Mouse (Mus musculus) layer of hippocampus, adult 2 months (tissue): Measurements from ENCODE around the gene Pafah1b1. TPM values are rescaled to one million over a fixed set of nuclear protein-coding genes. Genes with fewer than 3 reads are reported as not detected.

ENCODE experiments used
- DNase-seq, 2 experiments: peaks; one replicate each; pipeline ENCODE4 v3.0.0; 2022; ENCODE audit warnings: low spot score in 2 of 2
- H3K27ac ChIP-seq: fragments of 200-600 bp; 2 replicates; pipeline ENCODE4 v1.8.1; 2022
- H3K4me3 ChIP-seq: fragments of 200-600 bp; 2 replicates; pipeline ENCODE4 v1.8.1; 2022; ENCODE audit warnings: mild to moderate bottlenecking
- CTCF ChIP-seq: fragments of 200-600 bp; conservative IDR thresholded peaks from 2 replicates; pipeline ENCODE4 v1.8.1; 2022; ENCODE audit warnings: antibody characterized with exemption, mild to moderate bottlenecking, moderate library complexity
- total RNA-seq, 2 experiments: library from RNA; stranded (reverse); gene quantifications; 2 replicates each; pipeline ENCODE4 v1.2.3; 2021

The Pafah1b1 gene
- total RNA-seq, 2 experiments from 2014 or later: 360 to 384 TPM

DNA sequence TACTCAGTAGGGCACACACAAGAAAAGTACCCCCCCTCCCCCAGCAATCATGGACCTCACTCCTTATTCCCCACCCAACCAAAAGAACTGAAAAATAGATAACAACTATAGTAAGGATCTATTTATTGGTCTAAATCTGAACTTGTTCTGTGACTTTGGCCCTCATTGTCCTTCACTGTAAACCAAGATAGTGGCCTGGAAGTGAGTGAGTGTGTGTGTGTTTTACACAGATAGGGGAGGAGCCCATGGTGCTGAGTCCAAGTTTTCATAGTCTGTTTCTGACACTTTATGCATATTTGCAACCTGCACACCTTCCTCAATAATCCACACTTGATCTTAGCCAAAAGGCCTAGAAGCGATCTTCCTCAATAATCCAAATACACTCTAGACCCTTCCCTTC, 75.8 kb downstream of the Pafah1b1 start:
- H3K4me3 ChIP-seq: peak overlapping the region; percentile 77
- no peak for DNase-seq

DNA sequence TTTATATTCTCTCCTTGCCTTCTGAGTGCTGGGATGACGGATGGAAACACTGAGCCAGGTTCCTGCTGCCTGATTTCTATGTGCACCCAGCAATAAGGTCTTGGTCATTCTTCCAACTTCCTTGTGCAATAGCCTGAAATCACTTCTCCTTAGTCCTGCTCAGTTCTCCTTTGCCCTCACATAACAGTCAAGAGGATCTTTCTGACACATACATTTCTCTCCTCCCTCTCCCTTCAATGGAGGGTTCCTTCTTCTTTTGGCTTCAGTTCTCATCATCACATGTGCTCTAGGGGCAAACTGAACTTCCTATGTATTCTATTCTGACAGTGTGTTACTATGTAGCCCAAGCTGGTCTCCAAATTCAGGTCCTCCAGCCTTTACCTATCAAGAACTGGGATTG, 76.5 kb downstream of the Pafah1b1 start:
- H3K27ac ChIP-seq: peak overlapping the region; percentile 90; the same call in 1 of the 2 replicates
- H3K4me3 ChIP-seq: no peak overlapping the region
- TF ChIP-seq CTCF: no peak
- no peak for DNase-seq

More for the DNA sequence above, 75.8 kb downstream of the Pafah1b1 start:
- no peak for TF ChIP-seq CTCF
- peak overlapping the region; percentile 90 for H3K27ac ChIP-seq

DNA sequence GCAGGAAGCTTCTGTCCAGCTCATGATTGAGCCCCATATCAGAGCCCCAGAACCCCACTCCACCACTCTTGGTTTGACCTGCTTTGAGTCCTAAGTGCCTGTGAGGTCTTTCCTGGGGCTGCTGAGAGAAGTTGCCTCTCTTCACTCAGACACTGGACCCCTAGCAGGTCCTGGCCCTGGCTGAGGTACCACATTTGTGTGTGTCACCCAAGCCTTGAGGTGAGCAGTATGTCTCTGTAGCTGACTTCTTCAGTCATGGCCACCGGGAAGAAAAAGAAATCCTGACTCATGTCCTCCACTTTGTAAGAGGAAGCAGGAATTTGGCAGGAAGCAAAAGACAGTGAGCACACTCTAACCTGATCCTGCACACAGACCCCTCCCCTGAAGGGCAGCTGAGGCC, 84.8 kb downstream of the Pafah1b1 start:
- TF ChIP-seq CTCF: no peak
- Histone ChIP-seq H3K27ac (no peak overlapping the region), H3K4me3 (no peak overlapping the region)
- DNase-seq: no peak

DNA sequence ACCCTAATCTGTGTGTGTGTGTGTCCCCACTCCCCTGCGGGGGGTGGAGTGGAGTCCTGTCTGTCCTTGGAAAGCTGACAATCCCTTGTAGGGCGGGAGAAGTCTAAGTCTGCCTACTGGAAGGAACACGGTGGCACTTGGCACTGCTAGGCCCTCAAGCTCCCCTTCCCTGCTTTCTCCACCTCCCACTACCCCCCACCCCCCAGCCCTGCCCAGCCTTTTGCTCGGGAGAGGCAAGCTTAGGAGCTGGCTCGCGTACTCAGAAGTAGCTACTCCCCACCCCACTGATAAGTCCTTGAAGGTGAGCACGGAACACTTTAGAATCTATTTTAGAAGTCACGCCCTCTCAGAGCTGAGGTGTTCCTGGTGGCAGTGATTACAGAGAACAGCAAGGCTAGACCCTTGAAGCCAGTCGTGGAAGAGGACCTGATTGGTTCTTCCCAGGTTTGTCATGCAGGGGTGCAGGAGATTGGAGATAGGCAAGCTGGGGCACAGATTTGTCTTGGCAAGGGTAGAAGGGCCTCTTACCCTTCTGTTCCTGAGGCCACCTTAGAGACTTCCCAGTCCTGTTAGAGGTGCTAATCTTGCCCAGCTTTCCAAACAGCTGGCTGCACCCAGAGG, 85.6 kb downstream of the Pafah1b1 start:
- DNase-seq: no peak
- Histone ChIP-seq H3K27ac (peak overlapping the region; percentile 91), H3K4me3 (peak overlapping the region; percentile 66)
- TF ChIP-seq CTCF: no peak

DNA sequence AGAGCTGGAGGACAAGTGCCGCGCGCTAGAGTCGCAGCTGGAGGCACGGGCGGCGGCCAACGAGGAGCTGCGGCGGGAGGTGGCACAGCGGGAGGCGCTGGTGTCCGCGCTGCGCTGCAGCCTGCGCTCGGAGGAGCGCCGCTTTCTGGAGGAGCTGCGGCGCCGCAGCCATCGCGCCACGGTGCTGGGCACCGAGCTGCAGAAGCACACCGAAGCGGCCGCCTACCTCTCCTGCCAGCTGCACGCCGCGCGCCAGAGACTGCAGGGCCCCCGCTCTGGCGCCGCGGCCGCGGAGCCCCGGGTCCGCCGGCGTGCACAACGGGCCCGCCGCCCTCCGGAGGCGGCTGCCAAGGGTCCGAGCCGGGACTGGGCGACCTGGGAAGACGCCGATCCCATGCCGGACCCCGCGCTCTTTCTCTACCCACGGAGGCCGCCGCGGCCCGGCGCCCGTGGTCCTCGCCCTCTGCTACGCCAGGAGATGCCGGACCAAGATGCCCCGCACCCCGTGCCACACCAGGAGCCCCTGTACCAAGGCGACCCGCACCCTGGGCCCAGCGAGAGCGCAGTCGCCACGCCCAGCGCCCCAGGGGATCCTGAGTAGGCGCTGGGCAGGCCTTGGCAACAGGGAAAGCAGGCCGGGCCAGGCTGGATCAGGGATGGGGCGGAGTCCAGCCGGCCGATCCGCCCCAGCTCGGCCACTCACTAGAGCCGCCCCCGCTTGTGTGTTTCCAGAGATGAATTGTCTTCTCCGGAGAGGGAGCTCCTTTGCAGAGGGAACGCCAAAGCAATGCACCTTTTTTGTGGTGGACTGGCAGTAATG, 86.3 kb downstream of the Pafah1b1 start:
- H3K27ac ChIP-seq: peak overlapping the region; percentile 91
- peak; percentile 68 for TF ChIP-seq CTCF
- peak overlapping the region; percentile 66 for H3K4me3 ChIP-seq
- DNase-seq: peak; percentile 60 to 69

DNA sequence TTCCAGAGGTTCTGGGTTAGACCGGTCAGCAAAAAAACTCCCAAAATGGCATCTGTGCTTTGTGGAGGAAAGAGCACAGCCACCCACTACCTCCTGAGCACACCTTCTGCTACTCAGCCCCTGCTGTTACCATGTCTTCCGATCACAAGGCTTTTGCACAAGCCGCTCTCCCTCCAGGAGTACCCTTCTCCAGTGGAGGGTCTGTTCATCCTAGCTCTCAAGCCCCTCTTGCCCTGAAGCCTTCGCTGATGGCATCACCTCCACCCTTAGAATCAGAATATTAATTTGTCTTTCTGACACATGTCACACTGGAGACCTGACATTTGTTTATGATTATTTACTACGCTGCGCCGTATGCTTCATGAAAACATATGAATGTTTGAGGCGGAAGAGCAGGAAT, 87.0 kb downstream of the Pafah1b1 start:
- TF ChIP-seq CTCF: no peak
- DNase-seq: no peak

DNA sequence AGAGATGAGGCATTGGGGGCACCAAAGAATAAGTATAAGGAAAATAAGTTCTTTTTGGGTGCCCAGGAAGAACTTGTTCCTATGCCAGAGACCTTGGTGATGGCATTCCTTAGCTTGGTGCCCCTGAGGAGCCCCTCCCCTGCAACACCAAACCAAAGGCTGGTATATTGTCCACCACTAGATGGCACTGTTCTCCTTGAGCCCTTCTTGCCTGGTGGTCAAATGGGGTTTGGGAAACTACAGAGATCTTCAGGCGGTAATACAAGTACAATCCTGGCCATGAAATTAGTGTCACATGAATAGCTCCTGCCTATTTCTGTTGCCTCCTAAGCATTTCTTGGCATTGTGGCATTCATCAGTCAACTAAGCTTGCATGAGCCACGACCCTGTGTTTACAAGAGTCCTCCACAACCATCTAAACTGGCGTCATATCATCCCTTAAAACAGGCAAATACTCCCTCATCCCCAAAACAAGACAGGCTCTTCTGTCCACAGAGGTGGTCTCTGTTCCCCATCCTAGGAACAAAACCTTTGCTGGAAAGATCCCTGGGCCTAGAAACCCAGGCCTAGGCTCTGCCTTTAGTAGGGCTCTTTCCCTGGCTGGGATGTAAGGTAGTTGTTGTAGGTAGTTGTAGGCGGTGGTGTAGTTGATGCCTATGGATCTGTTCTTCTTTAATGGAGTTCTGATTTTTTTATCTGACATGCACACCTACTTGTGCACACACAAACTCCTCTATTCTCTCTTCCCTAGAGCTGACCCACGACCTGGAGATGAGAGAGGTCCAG, 89.8 kb downstream of the Pafah1b1 start:
- peak in 1 of 2 experiments; percentile 79 for DNase-seq
- TF ChIP-seq CTCF: peak; percentile 90
- Histone ChIP-seq H3K27ac (no peak overlapping the region), H3K4me3 (no peak overlapping the region)

More for the DNA sequence above, 87.0 kb downstream of the Pafah1b1 start:
- Histone ChIP-seq H3K4me3 (peak overlapping the region; percentile 66), H3K27ac (peak overlapping the region; percentile 91)

DNA sequence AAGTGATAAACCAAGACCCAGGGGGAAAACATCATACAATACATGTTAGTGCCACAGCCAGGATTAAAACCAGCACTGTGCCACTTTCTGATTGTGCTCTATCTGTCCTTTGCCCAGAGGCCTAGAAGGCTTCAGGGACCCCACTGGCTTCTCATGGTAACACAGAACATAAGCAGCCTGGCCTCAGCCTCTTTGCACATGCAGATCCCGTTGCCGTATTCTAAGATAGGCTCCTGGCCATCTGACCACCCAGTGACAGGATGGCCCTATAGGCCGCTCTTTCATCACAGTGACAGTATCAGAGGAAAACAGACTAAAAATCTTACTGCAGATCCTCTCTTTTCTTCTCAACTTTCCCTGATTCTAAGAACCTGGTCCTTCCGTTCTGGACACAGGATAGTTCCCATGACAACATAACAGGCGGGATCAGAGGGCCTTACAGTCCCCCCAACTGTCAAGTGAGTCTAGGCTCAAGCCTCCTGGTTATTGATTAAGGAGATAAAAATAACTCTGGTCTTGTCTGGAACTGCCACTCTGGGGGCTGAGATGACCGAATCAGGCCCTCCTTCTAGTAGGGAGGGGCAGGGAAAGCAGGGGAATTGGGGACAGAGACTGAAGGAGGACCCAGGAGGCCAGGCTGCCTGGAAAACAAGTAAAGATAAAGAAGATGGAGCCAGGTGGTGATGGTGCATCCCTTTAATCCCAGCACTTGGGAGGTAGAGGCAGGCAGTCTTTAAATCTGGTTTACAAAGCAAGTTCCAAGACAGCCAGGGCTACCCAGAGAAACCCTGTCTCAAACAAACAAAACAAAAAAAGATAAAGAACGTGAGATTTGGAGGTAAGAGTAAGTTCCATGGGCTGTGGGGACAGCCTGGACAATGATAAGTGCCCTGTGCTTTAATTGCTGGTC, 92.3 kb downstream of the Pafah1b1 start:
- DNase-seq: no peak
- Histone ChIP-seq H3K27ac (no peak overlapping the region), H3K4me3 (no peak overlapping the region)
- no peak for TF ChIP-seq CTCF

DNA sequence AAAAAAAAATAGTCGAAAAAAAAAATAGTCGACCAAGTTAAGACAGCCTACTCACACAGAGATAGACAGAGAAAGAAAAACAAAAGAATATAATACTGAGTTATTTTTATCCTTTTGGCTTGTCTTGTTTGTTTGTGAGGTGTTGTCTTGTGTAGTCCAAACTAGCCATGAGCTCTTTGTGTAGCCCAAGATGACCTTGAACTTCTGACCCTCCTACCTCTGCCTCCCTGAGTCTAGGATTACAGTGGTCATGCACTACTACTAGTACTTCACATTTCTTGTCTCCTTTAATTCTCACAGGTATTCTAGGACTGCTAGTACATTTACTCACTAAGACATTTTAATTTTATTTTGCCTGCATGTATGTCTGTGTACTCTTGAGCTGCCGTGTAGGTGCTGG, 97.0 kb downstream of the Pafah1b1 start:
- no peak for DNase-seq
- no peak for TF ChIP-seq CTCF
- H3K27ac ChIP-seq: no peak overlapping the region
- no peak overlapping the region for H3K4me3 ChIP-seq

DNA sequence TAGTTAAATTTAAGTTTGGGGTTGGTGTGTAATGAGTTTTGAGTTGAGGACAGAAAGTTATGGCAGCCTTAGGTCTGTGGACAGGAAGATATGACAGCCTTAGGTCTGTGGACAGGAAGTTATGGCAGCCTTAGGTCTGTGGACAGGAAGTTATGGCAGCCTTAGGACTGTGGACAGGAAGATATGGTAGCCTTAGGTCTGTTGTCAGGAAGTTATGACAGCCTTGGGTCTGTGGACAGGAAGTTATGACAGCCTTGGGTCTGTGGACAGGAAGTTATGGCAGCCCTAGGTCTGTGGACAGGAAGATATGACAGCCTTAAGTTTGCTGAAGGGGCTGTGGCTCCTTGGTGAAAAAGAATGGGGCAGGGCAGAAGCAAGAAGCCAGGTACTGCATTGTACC, 99.1 kb downstream of the Pafah1b1 start:
- H3K27ac ChIP-seq: no peak overlapping the region
- no peak for TF ChIP-seq CTCF
- H3K4me3 ChIP-seq: no peak overlapping the region
- no peak for DNase-seq

Other genes starting within 250 kb of the Pafah1b1 start
- 100 to 1,000 TPM; 129 to 135 TPM for gene Rap1gap2, start 113.8 kb downstream of the Pafah1b1 start, total RNA-seq
- 10 to 100 TPM; 21.5 to 23.9 TPM for gene Ccdc92b, start 105.1 kb downstream of the Pafah1b1 start, total RNA-seq
- 10 to 100 TPM; 71.2 to 74.0 TPM for gene Cluh, start 75.2 kb downstream of the Pafah1b1 start, total RNA-seq
- 10 to 100 TPM; 31.2 to 31.3 TPM for gene Mettl16, start 46.2 kb upstream of the Pafah1b1 start, total RNA-seq
- gene Mnt, start 106.2 kb upstream of the Pafah1b1 start, total RNA-seq: 10 to 100 TPM; 31.3 to 32.8 TPM
- 10 to 100 TPM; 91.7 to 99.3 TPM for gene Sgsm2, start 172.4 kb upstream of the Pafah1b1 start, total RNA-seq
- 10 to 100 TPM; 32.0 to 36.8 TPM for gene Tsr1, start 173.4 kb upstream of the Pafah1b1 start, total RNA-seq
- gene Smg6, start 201.2 kb upstream of the Pafah1b1 start, total RNA-seq: 10 to 100 TPM; 31.9 to 34.7 TPM
- 10 to 100 TPM; 85.2 to 96.3 TPM for gene Srr, start 201.3 kb upstream of the Pafah1b1 start, total RNA-seq